Mouse (Mus musculus) left cerebral cortex, adult 9 months (tissue): Measurements from ENCODE around the gene Agr3.

ENCODE experiments used
- DNase-seq, 2 experiments: peaks; one replicate each; pipeline ENCODE4 v3.0.0; 2022; ENCODE audit warnings: low spot score in 2 of 2

Gene Agr3

GRCm38 (mm10) chr12:35983472-35983871, 58.1 kb downstream of the Agr3 start:
- DNase-seq: no peak

GRCm38 (mm10) chr12:35984743-35985142, 59.3 kb downstream of the Agr3 start:
- no peak for DNase-seq

GRCm38 (mm10) chr12:35992711-35993110, 67.3 kb downstream of the Agr3 start, which contains the start of gene Agr2:
Gene Agr2, plus strand, starts transcription at chr12:35992907.
- DNase-seq: no peak

GRCm38 (mm10) chr12:35993583-35993982, 68.2 kb downstream of the Agr3 start:
- no peak for DNase-seq

- DNase-seq: no peak
These were observed 68.7 kb downstream of the Agr3 start for GRCm38 (mm10) chr12:35994098-35994497.

- DNase-seq: peak in 1 of 2 experiments; percentile 21
These were observed 70.4 kb downstream of the Agr3 start for GRCm38 (mm10) chr12:35995799-35996198.
